Mouse (Mus musculus) liver, postnatal 0 days (tissue): ENCODE measurements around the gene Mob1a.
"Not testable (repeated sequence)": the region's sequence is repeated elsewhere in the genome, so short reads cannot be mapped to it uniquely, and the experiment has no call there.

Experiments used
- CTCF ChIP-seq: sonication (generic); IDR thresholded peaks from 2 replicates; pipeline ENCODE4 v1.5.1; 2016; ENCODE audit warnings: antibody characterized with exemption, low read depth
- EP300 ChIP-seq: IDR thresholded peaks from 2 replicates; pipeline ENCODE4 v1.6.1; 2016; ENCODE audit warnings: antibody characterized with exemption, low read depth, mild to moderate bottlenecking

- TF ChIP-seq EP300, CTCF: not testable (repeated sequence)
These were observed 19.5 kb downstream of the Mob1a start for GRCm38 (mm10) chr6:83345285-83345684.
